Mouse (Mus musculus) bone marrow macrophage, adult 2 months (primary cell): ENCODE data around the gene Snx9.

Experiments
- CTCF ChIP-seq: IDR thresholded peaks from 2 replicates; pipeline ENCODE4 v1.5.1; 2012; ENCODE audit warnings: low read depth, mild to moderate bottlenecking, low read length, moderate library complexity
- POLR2A ChIP-seq: IDR thresholded peaks from 2 replicates; pipeline ENCODE4 v1.6.1; 2012; ENCODE audit warnings: mild to moderate bottlenecking, low read depth, low read length, borderline replicate concordance

GRCm38 (mm10) chr17:5799396-5800021 lies 41.6 kb upstream of the Snx9 start:
- no peak for TF ChIP-seq POLR2A
- TF ChIP-seq CTCF, result no peak
